Mouse (Mus musculus): ENCODE measurements around the gene Trappc13. TPM values are rescaled to one million over a fixed set of nuclear protein-coding genes. Genes with fewer than 3 reads are reported as not detected.

The Trappc13 gene
- polyA plus RNA-seq, 1 experiment = 34.1 TPM

DNA sequence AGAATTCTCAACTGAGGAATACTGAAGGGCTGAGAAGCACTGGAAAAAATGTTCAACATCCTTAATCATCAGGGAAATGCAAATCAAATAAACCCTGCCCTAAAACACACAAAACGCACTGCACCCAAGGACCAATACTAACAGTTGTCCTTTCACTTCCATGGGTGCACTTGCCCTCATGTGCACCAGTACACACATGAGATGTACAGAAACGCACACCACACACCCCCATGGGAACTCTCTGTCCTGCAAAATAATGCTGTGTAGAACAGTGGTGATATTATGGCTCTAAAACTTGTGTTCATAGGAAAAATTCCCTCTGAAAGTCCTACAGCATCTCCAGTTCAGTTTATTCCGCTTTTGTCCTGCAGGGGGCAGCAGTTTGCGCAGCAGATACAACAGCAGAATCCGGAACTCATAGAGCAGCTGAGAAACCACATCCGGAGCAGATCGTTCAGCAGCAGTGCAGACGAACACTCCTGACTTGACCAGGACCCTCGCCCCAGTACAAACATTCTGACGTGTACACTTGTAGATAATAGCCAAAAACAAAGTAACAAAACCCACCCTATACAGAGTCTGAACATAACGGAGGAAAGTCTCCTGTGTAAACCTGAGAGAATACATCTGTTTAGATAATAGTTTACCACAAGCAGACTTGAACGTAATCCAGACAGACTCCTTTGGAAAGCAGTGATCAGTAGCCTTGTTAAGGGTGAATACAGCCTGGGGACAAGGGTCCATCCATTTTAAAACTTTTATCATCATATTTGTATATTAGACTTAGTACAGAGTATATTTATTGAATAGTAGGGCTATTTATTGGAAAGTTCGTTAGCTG is 38.7 kb downstream of the Trappc13 start:
- H3K27ac ChIP-seq (replicated peaks; ENCODE audit: low read depth, low read length) = no peak overlapping the region
- no peaks in the 10 kb centered on the region for H3K4me1 ChIP-seq (ENCODE audit: control insufficient read depth, insufficient read depth, insufficient read length, low read length)
- peak overlapping the region; percentile 43 for H3K4me3 ChIP-seq (ENCODE audit: insufficient read depth, low read depth, low read length)

DNA sequence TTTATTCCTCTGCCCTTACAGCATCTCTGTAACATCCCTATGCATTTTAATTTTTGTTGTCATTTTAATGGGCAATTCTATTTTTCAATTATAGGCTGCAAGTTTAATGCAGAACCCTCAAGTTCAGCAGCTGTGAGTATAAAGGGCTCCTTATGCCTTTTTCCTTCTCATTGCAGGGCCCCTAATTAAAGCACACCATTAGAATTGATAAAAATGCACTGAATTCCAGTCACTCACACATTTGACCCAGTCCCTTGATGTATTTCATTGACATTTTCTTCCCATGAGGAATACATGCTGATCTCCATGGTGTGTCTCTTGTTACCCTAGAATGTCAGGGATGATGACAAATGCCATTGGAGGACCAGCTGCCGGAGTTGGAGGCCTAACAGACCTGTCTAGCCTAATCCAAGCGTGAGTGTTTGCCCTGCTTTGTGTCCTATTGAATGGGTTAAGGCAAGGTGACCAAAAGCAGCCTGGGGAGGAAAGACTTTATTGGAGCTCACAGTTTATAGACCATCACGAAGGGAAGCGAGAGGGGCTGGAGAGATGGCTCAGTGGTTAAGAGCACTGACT is 43.7 kb downstream of the Trappc13 start:
- Histone ChIP-seq H3K4me1 (ENCODE audit: control insufficient read depth, insufficient read depth, insufficient read length, low read length) (no peaks in the 10 kb centered on the region), H3K4me3 (ENCODE audit: insufficient read depth, low read depth, low read length) (no peak overlapping the region), H3K27ac (replicated peaks; ENCODE audit: low read depth, low read length) (no peak overlapping the region)

DNA sequence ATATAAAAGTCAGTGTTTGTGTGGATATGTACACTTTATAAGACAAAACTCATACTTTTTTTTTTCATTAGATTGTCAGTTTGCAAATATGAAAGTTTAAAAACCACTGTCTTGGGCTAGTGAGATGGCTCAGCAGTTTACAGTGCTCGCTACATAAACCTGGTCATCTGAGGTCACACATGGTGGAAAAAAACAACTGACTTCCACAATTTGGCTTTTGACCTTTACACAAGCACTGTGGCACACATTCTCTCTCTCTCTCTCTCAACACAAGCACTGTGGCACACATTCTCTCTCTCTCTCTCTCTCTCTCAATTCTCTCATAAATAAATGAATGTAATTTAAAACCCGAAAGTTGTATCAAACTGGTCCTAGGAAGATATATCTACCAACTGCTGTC is 45.7 kb downstream of the Trappc13 start:
- Histone ChIP-seq H3K27ac (replicated peaks; ENCODE audit: low read depth, low read length) (no peak overlapping the region), H3K4me3 (ENCODE audit: insufficient read depth, low read depth, low read length) (no peak overlapping the region), H3K4me1 (ENCODE audit: control insufficient read depth, insufficient read depth, insufficient read length, low read length) (no peaks in the 10 kb centered on the region)

DNA sequence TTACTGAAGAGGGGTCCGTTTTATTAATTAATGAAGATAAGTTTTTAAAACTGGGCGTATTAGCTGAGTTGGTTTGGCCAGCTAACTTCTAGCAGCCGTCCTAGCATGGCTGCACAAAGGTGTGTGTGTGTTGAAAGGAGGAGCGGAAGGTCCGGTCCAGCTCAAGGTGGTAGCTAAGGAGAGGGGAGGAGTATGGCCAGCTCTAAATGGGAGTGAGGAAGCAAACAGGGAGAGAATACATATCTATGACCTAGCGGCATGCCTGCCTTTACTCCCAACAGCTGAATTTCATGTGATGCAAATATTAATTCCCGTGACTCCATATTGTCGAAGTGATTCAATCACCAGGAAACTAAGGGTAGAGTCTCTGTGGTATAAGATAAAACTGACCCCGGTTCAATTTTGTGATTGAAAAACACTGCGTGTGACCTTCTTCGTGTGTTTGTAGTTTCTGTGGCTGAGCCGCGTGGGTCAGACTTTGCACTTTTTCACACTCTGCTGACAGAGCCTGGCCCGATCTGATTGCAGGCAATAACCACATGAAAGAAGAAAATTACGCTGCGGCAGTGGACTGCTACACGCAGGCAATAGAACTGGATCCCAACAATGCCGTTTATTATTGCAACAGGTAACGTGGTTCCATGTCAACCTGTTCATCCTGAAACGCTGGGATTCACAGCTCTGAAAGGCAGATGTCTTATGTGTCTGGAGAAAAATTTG is 54.4 kb downstream of the Trappc13 start:
- Histone ChIP-seq H3K4me3 (ENCODE audit: insufficient read depth, low read depth, low read length) (no peak overlapping the region), H3K4me1 (ENCODE audit: control insufficient read depth, insufficient read depth, insufficient read length, low read length) (no peaks in the 10 kb centered on the region), H3K27ac (replicated peaks; ENCODE audit: low read depth, low read length) (no peak overlapping the region)

DNA sequence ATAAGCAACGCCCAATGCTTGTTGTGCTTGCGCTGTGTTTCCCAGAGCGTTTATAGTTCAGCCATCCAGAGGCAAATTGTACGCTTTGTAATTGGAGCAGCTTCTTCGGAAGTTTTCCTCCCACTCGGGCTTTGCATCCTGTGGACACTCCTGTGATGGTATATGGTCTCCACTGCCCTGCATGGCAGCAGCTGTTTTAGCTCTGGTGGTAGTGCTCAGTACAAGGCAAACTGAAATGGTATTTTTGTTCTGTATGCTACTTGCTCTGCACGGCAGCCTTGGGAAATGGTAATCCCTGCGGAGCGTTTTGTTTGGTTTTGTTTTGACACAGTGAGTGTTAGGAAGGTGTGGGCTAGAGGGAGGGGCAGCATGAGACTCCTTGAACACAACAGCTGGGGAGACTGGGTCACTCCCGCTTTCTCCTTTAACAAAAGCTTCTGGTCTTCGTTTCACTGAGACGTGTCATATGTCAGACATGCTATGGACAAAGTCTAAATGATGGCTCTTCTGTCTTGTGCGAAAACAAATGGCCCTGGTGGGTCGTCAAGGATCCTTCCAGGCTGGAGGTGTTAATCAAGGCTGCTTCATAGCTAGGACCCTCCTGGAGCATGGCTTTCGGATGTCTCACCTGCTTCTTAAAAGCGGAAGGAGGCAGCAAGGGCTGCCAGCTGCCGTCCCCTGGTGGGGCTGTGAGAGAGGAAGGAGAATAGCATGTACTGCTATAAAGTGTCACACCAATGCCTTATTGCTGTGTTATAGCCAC is 56.0 kb downstream of the Trappc13 start:
- no peak overlapping the region for H3K4me3 ChIP-seq (ENCODE audit: insufficient read depth, low read depth, low read length)
- H3K4me1 ChIP-seq (ENCODE audit: control insufficient read depth, insufficient read depth, insufficient read length, low read length) = no peaks in the 10 kb centered on the region
- H3K27ac ChIP-seq (replicated peaks; ENCODE audit: low read depth, low read length) = no peak overlapping the region

DNA sequence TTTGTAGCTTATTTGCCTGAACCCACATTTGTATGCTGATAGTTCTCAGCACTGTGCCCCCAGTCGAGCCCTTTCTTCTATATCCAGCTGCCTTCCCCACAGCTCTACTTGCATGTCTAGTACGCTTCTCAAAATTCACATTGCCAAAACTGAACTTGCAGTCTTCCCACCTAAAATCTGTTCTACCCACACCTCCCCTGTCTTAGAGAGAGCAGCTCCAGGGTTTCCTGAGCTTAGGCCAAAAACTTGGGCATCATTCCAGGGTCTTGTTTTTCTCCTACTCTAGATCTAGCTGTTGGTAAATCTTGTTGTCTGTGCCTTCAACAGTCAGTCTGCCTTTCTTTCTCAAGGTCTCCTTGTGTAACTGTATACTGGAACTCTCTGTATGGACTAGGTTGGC is 63.4 kb downstream of the Trappc13 start:
- Histone ChIP-seq H3K27ac (replicated peaks; ENCODE audit: low read depth, low read length) (no peak overlapping the region), H3K4me3 (ENCODE audit: insufficient read depth, low read depth, low read length) (no peak overlapping the region), H3K4me1 (ENCODE audit: control insufficient read depth, insufficient read depth, insufficient read length, low read length) (no peaks in the 10 kb centered on the region)

DNA sequence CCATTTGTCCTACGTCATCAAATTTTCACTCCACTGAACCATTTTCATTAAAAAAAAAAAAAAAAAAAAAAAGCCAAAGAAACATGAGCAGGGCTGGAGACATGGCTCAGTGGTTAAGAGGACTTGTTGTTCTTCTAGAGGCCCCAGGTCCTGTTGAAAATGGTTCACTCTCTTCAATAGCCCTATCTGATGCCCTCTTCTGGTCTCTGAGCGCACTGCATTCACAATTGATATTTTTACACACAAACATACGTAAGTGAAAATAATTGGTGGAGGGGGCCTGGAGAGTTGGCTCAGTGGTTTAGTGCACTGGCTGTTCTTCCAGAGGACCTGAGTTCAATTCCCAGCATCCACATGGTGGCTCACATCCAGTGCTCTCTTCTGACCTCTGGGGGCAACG is 64.5 kb downstream of the Trappc13 start:
- Histone ChIP-seq H3K27ac (replicated peaks; ENCODE audit: low read depth, low read length) (no peak overlapping the region), H3K4me1 (ENCODE audit: control insufficient read depth, insufficient read depth, insufficient read length, low read length) (no peaks in the 10 kb centered on the region), H3K4me3 (ENCODE audit: insufficient read depth, low read depth, low read length) (no peak overlapping the region)

DNA sequence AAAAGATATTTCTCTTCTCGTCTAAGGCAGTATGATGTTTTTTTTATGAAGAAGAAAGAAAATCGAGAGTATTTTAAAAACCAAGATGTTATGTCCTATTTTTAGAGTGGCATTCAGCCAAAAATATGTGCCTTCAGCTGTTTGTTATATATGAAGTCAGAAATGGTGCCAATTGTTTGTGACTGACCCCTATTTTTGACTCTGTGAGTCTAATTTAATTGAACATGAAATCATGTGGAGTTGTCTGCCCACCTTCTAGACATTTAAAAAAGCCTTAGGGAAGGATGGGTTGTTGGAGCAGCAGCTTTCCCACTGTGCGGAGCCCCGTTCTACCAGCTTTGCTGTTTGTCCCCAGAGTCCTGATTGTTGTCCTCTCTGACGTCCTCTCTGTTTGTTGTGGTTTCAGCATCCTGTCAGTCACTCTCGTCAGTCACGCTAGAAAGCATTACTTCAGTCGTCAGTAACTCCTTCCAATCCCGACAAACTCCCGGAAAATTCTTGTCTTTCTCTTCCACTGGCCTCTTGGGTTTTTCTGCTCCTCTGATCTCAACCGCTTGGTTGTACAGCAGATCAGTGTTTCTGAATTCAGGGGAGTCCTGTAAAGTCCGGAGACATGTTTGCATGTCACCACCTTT is 65.9 kb downstream of the Trappc13 start:
- no peak overlapping the region for H3K27ac ChIP-seq (replicated peaks; ENCODE audit: low read depth, low read length)
- H3K4me1 ChIP-seq (ENCODE audit: control insufficient read depth, insufficient read depth, insufficient read length, low read length) = peaks cover 2% of the 10 kb centered on the region; the same call in 1 of the 2 replicates
- H3K4me3 ChIP-seq (ENCODE audit: insufficient read depth, low read depth, low read length) = no peak overlapping the region

DNA sequence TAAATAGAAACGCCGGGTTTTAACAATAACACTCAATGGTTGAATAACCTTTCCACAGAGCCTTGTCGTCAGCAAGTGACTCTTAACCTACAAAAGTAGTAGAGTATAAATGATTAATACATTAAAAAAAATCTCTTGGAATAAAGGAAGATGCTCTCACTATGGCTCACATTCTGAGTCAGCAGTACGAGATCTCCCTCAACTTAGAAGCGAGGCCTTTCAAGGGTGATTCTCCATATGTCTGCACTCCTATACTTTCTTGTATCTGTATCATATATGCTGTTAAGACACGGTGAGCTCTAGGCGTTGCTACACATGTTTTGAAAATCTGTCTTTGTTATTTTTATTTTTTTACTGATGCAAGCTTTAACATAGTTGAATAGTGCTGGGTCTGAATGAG is 67.7 kb downstream of the Trappc13 start:
- Histone ChIP-seq H3K4me3 (ENCODE audit: insufficient read depth, low read depth, low read length) (peak overlapping the region; percentile 83; the same call in 1 of the 2 replicates), H3K4me1 (ENCODE audit: control insufficient read depth, insufficient read depth, insufficient read length, low read length) (peaks cover 2% of the 10 kb centered on the region; the same call in 1 of the 2 replicates), H3K27ac (replicated peaks; ENCODE audit: low read depth, low read length) (no peak overlapping the region)

DNA sequence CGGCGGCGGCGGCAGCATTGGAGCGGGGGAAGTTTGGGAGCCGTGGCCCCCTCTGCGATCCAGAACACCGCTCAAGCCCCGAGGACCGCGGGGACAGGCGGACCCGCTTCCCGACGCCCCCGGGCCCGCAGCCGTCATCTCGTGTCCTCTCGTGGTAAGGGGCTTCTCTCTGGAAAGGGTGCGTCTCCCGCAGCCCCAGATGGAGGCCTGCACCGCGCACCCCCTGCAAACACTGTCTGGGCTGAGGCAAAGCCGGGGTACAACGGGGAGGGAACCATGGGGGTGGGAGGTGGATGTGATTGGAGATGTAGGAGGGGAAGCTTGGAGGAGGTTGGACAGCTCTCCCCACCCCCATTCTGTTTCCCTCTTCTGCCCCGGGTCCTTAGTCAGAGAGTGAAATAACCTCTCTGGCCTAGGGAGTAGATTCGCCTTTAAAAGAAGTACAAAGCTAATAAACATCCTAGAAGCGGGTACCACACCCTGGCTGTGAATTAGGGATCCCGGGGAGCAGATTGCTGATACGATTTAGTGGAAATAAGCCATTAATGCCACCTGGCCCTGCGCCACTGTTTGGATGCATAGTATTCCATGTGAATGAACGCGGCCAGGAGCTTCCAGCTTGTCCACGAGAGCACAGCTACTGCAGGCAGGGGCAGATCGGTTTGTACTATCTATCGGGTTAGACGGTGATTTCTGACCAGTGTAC is 68.3 kb downstream of the Trappc13 start:
- Histone ChIP-seq H3K4me1 (ENCODE audit: control insufficient read depth, insufficient read depth, insufficient read length, low read length) (peaks cover 2% of the 10 kb centered on the region; the same call in 1 of the 2 replicates), H3K27ac (replicated peaks; ENCODE audit: low read depth, low read length) (no peak overlapping the region), H3K4me3 (ENCODE audit: insufficient read depth, low read depth, low read length) (peak overlapping the region; percentile 83)

DNA sequence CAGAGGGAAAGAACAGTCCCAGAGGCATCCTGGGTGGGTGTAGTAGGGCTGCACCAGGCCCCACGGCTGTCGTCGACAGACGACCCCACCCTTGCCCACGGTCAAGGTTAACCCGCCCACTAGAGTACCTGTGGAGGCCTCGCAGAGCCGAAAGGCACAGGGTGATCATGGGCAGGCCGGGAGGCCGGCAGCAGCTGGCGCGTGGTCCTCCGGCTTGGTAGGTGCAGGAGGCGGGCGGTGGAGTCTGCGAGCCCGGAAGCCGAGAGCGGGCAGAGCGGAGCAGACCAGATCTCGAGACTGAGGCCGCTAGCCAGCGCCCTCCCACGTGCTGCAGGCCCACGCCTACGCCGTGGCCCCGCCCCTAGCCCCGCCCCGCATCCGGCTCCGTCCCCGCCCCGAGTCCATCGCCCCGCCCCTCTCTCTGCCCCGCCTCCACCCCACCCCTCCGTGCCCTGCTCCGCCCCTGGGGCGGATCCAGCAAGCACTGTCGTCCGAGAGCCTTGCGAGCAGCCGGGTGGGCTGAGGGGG is 68.9 kb downstream of the Trappc13 start, which contains the start of the genes Nln and Sgtb:
Nln (minus strand) TSS at position 327 of the 528 bp plus-strand sequence.
Sgtb (plus strand) TSS at position 454 of the 528 bp plus-strand sequence.
- peak within 1 kb of the TSS; percentile 96 for H3K4me3 ChIP-seq (ENCODE audit: insufficient read depth, low read depth, low read length)
- H3K4me1 ChIP-seq (ENCODE audit: control insufficient read depth, insufficient read depth, insufficient read length, low read length) = peaks cover 2% of the 10 kb centered on the region; the same call in 1 of the 2 replicates

DNA sequence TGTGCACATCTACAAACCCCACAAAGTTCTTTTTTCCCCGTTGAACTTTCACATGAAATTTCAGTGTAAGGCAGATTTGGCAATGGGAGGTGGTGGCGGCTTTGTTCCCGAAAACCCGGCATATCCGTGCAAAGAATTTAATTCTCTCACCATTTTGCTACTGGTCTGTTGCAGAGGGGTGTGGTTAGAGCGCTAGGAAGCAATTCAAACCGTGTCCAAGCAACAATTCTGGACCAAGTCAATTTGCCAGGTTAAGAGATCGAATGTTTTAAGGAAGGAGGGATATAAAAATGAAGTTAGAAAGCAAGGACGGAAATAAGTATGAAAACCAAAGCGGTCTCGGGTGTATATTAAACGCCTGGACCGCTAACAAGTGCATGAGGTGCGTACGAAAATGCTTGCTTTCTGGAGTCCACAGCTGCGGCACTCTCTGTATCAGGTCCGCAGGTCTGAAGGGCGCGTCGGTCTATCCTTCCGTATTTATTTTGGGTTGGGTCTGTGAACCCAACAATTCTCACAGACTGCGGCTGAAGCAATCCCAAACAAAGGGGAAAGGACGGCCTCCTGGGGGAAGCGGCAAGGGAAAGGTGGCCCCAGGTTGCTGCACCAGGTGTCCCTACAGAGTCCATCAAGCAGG is 69.5 kb downstream of the Trappc13 start:
- 0 out of 2 replicates have a peak overlapping the region, but pooled peaks have one; percentile 45 for H3K27ac ChIP-seq (replicated peaks; ENCODE audit: low read depth, low read length)
- H3K4me1 ChIP-seq (ENCODE audit: control insufficient read depth, insufficient read depth, insufficient read length, low read length) = peaks cover 2% of the 10 kb centered on the region; the same call in 1 of the 2 replicates
- H3K4me3 ChIP-seq (ENCODE audit: insufficient read depth, low read depth, low read length) = peak overlapping the region; percentile 96

More for the DNA sequence above, 68.9 kb downstream of the Trappc13 start, which contains the start of the genes Nln and Sgtb:
- 0 out of 2 replicates have a peak within 1 kb of the TSS, but pooled peaks have one; percentile 45 for H3K27ac ChIP-seq (replicated peaks; ENCODE audit: low read depth, low read length)

DNA sequence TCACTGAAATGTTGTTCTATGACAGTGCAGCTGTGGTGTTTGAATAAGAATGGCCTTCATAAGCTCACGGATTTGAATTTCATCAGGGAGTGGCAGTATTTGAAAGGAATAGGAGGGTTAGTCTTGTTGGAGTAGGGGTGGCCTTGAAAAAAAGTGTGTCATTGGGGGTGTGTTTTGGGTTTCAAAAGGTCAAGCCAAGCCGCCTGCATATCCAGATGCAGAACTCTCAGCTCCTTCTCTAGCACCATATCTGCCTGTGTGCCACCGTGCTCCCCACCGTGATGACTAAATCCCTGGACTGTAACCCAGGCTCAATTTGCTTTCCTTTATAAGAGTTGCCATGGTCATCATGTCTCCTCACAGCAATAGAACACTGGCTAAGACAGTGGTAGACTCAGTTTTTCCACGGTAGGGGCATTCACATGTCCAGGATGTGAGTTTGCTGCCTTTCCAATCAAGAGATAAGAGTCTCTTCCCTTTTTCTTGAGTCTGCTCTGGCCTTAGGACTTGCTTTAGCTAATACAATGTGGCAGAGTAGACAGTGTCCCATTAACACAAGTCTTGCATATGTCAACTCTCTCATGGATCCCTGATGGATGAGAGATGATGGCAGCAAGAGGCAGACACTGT is 76.5 kb downstream of the Trappc13 start:
- H3K27ac ChIP-seq (replicated peaks; ENCODE audit: low read depth, low read length) = no peak overlapping the region
- no peaks in the 10 kb centered on the region for H3K4me1 ChIP-seq (ENCODE audit: control insufficient read depth, insufficient read depth, insufficient read length, low read length)
- H3K4me3 ChIP-seq (ENCODE audit: insufficient read depth, low read depth, low read length) = no peak overlapping the region

All from brown adipose tissue, adult 24 weeks (tissue).